Mouse (Mus musculus) brain, adult 2 months (tissue): ENCODE results near the gene Adam11.
A peak's percentile ranks its signal among the peaks of the same experiment; 100 is the strongest.

Experiments used
- DNase-seq: peaks from one replicate; pipeline ENCODE4 v3.0.0; 2011; ENCODE audit warnings: low read depth, low spot score

Adam11 gene

DNA sequence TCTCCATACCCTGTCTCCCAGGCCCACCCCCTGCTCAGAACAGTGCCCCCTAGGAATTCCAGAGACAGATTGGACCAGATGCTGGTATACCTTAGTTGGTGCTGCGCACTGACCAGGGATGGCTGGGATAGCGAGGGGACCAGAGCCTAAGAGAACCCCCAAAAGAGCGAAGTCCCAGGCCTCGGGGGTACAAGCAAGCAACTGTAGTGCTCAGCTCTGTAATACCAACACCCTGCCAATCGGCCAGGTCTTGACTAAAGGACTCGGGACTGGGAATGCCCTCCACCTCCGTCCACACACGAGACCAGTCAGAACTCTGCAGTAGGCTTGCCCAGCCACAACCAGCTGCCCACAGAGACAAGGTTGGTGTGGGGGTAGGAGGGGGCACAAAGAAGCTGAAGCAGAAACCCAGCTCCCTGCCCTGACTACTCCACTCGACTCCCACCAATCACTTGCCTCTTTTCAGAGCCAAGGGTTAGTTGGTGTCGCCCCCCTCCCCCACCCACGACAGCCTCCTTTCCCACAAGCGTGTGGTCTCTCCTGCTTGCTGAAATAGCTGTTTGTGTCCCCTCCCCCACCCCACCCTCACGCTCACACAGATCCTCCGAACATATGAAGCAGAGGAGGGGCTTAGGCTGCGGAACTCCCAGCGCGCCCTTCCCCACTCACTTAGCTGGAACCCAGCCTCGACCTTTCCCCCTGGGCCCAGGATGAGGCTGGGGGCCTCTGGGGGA lies 7.5 kb upstream of the Adam11 start:
- no peak for DNase-seq

DNA sequence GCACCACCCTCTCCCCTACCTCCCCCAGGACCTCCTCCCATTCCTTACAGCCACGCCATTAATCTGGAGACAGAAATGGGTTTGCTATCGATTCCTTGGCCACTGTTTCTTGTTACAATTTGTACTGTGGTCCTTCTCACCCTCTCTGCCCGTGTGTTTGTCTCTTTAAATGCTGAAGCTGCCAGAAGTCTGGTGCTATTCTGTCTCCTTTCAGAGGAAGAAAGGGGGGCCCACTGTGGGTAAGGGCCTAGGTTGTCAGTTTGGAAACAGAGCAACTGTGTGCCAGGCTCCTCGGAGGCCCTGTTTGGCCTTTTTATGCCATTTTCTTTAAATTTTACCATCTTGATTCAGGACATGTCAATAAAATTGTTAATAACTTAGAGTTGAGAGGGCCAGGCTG lies 6.8 kb upstream of the Adam11 start:
- DNase-seq, result no peak

DNA sequence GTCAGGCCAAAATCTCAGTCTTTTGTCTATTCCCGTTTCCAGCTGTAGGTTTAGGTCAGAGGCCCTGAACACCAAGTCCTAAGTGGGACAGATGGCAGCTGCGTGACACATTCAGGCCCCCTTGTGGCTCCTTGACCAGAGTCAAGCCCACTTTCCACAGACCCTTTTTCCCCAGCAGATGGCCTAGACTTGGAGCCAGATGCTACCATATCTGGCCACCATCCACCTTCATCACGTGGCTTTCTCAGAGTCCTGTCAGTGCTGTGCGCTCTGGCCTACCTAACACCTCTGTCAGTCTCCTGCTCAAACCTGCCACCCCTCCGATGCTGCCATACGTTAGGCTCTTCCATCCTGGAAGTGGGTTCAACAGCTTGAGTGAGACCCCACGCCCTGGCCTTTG lies 5.8 kb upstream of the Adam11 start:
- DNase-seq, result no peak

DNA sequence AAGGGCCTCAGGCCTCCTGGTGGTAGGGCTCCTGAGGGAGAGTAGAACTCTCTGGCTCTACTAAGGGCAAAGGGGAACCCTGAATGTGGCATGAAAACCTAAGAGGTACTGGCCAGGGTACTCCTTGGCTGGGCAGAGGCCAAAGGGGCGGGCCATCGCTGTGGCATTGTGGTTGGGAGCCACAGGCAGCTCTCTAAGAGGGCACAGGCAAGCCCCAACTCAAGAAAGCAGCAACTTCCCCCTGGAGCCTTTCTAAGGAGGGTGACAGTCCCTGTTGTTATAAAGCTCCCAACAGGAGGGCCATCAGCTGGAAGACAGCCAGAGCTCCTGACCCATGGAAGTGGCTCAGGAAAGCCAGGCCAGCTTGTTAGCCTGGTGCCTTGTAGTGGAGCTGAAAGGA lies 2.3 kb upstream of the Adam11 start:
- no peak for DNase-seq

DNA sequence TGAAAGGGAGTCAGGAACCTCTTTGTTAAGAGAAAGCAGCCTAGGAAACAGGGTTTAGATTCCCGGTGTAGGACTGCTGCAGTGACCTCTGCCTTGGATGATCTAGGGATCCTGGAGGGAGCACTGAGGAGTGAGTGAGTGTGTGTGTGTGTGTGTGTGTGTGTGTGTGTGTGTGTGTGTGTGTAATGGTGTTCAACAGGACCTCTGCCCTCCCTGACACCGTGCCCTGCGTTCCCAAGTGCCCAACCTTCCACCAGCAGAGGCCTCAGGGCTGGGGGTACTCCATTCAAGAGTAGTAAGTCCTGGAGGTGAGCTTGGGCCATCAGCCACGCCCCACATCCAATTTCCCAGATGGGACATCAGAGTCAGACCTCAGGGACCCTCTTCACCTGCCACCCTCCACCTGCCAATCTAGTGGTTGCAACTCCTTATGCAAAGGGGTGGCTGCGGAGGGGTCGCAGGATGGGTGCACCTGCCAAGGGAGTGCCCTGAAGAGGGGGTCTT lies 382 bp upstream of the Adam11 start:
- no peak for DNase-seq

DNA sequence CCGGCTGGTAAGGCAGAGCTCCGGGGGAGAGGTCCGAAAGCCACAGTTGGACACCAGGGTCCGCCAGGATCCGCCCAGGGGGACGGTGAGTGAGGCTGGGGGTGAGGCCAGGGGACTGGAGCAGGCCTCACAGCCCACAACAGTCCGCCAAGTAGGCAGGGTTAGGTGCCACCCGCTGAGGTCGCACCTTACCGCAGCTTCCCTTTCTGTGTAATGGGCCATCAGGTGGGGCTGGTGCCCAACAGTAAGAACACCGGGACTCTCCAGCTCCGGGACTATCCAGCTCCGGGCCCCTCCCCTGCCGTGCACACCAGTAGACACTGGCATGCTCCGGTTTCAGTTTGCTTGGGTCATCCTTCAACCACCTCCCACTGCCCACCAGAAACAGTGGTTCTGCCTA lies 1.0 kb downstream of the Adam11 start:
- DNase-seq, result no peak

DNA sequence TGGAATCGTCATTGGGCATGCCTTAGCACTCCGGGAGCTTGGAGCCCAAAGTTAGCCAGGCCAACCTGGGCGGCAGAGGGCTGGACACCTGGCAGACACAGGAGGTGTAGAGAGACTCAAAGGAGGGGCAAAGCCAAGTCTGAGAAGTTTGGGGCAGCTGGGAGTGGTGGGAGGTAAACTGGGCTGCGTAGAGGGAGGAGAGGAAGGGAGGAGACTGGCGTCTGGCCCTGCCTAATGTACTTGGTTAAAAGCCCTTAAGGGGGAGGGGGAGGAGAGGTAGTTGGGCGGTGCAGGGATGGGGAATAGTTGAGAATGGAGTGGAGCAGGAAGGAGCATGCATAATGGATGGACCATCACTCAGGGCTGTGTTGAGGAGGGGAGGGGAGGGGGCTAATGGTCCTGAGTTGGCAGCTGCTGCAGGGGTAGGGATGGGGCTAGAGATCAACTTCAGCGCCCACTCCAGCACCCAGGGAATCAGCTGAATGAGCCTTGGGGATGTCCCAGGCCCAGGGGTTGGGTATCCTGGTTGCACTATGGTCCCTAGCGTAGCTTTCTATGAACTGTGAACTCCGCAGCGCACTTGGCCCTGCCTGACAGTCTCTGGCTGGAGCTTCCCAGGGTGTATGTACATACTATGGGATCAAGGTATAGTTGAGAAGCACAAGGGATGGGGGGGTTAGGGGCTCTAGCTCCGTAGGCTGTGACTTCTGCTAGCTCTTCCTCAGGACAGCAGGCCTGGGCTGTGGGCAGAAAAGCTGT lies 1.9 kb downstream of the Adam11 start:
- peak; percentile 76 for DNase-seq

DNA sequence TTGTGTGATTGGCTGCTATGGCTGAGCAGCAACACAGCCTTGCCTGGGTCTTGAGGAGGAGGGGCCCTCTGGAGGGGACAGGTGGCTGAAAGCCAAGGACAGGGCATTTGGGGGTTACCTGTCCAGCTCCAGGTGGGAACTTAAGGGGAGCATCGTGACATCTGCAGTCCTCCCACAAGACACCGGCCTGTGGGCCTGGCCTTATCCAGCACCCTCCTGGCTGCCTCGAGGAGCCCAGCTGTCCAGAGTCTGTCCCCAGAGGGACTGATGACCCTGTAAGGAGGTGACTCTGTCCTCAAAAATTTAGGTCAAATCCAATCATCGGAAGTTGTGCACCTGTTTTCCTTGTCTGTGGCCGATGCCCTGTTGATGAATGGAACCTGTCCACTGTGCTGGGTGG lies 4.2 kb downstream of the Adam11 start:
- DNase-seq, result no peak

DNA sequence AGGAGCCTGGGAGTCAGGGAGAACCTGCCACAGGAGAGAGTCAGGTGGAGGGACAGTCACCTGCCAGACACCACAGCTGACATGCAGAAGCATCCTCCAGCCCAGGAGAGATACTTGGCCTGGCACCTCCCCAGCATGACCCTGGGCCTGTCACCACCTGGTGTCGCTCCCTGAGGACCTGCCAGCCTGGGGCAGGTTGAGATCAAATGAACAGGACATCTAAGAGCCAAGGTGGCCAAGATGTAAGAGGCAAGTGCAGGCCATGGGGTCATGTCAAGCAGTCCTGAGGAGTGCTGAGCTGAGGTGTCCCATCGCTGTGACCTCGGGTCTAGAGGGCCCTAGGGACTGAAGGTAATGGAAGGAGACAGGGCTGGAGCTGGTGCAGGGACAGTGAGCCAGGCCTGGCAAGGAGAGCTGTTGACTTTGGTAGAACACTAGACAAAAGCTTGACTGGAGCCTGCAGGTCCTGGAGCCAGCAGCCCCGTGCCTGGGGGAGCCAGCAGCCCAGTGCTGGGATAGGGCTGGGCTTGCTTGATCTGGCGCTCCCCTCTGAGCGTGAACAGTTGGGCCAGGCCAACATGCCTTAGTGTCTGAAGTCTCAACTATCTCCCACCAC lies 5.9 kb downstream of the Adam11 start:
- DNase-seq, result no peak

- DNase-seq, result no peak
These were observed 7.9 kb downstream of the Adam11 start for GRCm38 (mm10) chr11:102769141-102769540.

DNA sequence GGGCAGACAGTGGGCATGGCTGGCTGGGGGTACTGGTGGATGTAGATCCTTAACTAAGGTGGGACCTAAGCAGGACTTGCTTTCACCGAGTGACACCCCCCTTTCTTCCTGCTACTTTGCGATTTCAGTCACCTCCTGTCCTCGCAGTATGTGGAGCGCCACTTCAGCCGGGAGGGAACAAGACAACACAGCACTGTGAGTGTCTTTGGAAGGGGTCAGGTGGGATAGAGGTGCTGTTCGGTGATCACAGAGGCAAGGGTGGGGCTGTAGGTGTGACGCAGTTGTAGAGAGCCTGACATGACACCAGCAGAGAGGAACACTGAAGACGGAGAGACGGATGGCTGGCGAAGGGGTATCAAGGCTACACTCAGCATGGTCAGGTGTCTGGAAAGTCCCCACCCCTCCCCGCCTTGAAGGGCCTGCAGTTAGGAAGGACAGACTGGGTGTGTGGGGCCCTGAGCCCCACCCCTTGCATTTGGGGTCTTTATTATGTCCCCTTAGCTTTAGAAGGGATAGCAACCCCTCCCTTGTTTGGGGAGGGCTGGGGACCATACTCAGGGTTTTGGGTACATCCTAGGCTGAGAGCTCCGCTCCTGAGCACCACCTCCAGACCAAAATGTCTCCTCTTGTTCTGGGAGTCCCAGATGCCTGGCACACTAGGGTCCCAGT lies 8.9 kb downstream of the Adam11 start:
- DNase-seq, result no peak

GRCm38 (mm10) chr11:102770662-102771435 lies 9.6 kb downstream of the Adam11 start:
- peak; percentile 76 for DNase-seq

- no peak for DNase-seq
These were observed 10.9 kb downstream of the Adam11 start for GRCm38 (mm10) chr11:102771916-102772714.

DNA sequence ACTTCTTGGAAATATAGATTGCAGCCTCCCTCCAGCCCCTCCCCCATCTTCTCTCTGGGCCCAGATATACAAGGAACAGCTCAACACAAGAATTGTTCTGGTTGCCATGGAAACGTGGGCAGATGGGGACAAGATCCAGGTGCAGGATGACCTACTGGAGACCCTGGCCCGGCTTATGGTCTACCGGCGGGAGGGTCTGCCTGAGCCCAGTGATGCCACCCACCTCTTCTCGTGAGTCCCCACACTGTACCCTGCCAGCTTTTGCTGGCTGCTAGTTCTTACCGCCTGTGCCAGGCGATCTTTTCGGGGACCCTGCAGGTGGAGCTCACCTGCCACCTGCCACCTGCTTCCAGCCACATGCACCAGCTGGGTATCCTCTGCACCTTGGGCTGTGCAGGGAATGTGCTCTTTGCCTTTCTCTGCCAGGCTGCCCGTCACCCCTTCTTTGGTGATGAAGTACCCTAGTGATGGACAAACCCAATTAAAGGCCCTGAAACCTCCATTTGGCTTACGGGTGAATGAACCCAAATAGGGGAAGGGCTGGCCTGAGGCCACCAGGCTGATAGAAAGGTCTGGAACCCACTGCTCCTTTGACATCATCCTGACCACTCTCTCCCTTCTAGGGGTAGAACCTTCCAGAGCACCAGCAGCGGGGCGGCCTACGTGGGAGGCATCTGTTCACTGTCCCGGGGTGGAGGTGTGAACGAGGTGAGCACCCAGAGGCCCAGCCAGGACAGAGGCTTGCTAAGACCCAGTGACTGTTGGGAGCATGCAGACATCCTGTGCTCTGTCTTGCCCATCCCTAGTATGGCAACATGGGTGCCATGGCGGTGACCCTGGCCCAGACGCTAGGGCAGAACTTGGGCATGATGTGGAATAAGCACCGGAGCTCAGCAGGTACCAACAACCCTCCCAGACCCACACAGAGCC lies 11.8 kb downstream of the Adam11 start:
- no peak for DNase-seq

DNA sequence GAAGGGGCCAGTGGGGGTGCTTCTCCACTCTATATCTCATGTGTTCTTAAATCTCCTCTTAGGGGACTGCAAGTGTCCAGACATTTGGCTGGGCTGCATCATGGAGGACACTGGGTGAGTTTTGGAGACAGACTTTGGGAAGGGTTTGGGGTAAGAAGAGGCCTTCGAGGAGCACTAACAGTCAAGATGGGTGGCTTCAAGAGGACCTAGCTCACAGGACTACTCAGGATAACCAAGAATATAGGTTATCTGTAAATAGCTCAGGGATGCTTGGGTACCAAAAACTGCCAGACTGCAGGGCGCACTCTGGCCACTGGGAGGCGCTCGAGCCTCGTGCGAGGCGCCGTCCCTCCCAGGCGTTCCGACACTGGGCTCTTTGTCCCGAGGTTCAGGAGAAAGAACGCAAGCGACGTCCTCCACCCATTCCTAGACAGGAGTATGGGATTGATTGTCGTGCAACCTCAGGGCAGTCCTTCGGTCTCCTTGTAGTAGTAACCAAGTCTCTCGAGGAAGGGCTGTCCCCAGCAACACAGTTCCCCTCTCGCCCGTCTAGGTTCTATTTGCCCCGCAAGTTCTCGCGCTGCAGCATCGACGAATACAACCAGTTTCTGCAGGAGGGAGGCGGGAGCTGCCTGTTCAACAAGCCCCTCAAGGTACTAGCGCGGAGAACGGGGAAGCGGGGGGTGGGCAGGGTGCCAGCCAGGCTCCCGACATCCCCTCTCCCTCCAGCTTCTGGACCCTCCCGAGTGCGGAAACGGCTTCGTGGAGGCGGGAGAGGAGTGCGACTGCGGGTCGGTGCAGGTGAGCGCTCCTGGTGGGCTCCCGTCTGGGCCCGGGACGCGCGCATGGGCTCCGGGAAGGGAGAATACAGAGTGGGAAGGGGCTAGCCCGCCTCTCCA lies 12.7 kb downstream of the Adam11 start:
- peak; percentile 92 for DNase-seq

- DNase-seq, result peak; percentile 95
These were observed 13.4 kb downstream of the Adam11 start for GRCm38 (mm10) chr11:102774621-102775141.

DNA sequence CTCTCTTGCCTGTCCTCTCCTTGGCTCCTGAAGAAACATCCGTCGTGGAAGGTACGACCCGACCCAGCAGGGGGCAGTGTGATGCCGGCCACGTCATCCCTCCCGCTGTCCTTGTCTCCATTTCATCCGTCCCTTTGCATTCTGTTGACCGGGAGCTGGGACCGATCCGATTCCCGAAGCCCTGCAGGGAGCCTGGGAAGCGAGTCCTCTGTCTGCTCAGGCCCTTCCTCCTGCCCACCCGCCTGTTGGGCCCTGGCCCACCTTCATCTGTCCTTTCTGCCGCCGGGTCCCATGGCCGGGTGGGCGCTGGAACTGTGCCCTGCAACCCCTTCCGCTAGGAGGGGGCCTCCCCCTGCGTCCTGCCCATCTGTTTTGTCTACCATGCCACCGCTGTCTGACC lies 16.4 kb downstream of the Adam11 start:
- DNase-seq, result peak; percentile 77

DNA sequence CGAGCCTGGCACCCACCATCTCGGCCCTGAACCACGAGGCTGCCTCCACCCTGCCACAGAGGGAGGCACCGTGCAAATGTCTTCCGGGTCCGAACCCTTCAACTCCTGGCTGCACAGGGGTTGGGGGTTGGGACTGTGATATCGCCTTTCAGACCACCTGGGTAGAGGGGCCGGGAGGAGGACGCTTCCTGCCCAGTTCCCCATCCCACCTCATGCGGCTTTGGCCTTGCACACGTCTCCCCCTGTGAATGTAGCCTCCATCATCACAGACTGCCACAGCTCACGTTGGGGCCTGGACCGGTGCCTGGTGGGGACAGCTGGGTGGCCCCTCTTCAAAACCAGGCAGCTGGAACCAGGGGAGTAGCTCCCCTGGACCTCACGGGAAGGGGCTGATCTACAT lies 16.9 kb downstream of the Adam11 start:
- DNase-seq, result no peak
